Mouse (Mus musculus): ENCODE results near the gene Taf13.

DNA sequence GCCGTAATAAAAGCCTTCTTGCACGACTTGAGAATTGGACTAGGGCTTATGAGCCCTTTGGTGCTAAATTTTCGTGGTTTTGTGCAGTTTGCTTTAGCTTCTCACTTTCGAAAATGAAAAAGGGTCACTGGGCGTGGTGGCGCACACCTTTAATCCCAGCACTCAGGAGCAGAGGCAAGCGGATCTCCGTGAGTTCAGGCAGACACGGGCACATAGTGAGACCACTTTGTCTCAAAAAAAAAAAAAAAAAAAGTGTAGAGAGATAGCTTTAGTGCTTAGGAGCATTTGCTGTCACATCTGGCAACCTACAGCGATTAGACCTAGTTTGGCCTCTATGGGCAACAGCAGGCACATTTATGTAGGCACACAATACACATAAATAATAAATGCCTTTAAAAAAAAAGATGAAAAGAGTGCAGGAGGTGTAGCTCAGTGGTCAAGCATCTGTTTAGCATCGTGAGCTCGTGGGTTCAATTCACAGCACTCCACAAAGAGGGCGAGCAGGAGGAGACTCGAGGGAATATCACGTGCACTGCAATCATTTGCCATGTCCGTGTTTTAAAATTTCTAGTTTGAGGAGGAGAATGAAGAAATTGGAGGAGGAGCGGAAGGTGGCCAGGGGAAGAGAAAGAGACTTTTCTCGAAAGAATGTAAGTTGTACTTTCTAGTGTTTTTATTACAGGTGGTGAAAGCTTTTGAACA lies 962 bp downstream of the Taf13 start:
- no peak for TF ChIP-seq GATA1 (IDR thresholded peaks at IDR 0.05; ENCODE audit: borderline replicate concordance, low read length)
- TF ChIP-seq FLI1 (IDR thresholded peaks at IDR 0.05; ENCODE audit: low read length), result no peak
